Mouse (Mus musculus) heart, embryonic 16.5 days (tissue): Measurements from ENCODE around the gene Ryr3. TPM values are rescaled to one million over a fixed set of nuclear protein-coding genes. Genes with fewer than 3 reads are reported as not detected.
"Not testable (repeated sequence)": the region's sequence is repeated elsewhere in the genome, so short reads cannot be mapped to it uniquely, and the experiment has no call there.

ENCODE experiments used
- ATAC-seq: fragments of 200-750 bp; cut with Nextera tagmentation; replicated peaks from 2 replicates; pipeline ENCODE4 v1.8.0; 2017; ENCODE audit warnings: moderate number of reproducible peaks; ENCODE audit not compliant: insufficient read depth, low FRiP score; ENCODE audit errors: extremely low read depth
- H3K27ac ChIP-seq: fragments of 300-500 bp; sonication (generic); 2 replicates; pipeline ENCODE4 v1.5.1; 2014; ENCODE audit warnings: mild to moderate bottlenecking, low read length, control low read depth, moderate library complexity
- H3K27me3 ChIP-seq: fragments of 300-500 bp; sonication (generic); 2 replicates; pipeline ENCODE4 v1.6.1; 2014; ENCODE audit warnings: low read length, mixed read lengths; ENCODE audit not compliant: control insufficient read depth, insufficient read depth
- H3K36me3 ChIP-seq: fragments of 300-500 bp; sonication (generic); 2 replicates; pipeline ENCODE4 v1.6.1; 2014; ENCODE audit not compliant: control insufficient read depth, insufficient read depth
- H3K4me1 ChIP-seq: fragments of 300-500 bp; sonication (generic); 2 replicates; pipeline ENCODE4 v1.6.1; 2014; ENCODE audit warnings: low read length, mixed read lengths; ENCODE audit not compliant: control insufficient read depth, insufficient read depth
- H3K4me2 ChIP-seq: fragments of 300-500 bp; sonication (generic); 2 replicates; pipeline ENCODE4 v1.6.1; 2014; ENCODE audit warnings: low read depth, mild to moderate bottlenecking, control low read depth, low read length
- H3K4me3 ChIP-seq: fragments of 300-500 bp; sonication (generic); 2 replicates; pipeline ENCODE4 v1.5.1; 2014; ENCODE audit warnings: mild to moderate bottlenecking, control low read depth, low read length
- H3K9ac ChIP-seq: fragments of 300-500 bp; sonication (generic); 2 replicates; pipeline ENCODE4 v1.6.1; 2014; ENCODE audit warnings: low read length, control low read depth
- H3K9me3 ChIP-seq: fragments of 300-500 bp; sonication (generic); replicated peaks from 2 replicates; pipeline ENCODE4 v1.6.1; 2016; ENCODE audit warnings: low read length; ENCODE audit not compliant: control insufficient read depth
- WGBS: fragments of 180-500 bp; shearing (Covaris S2); extraction: QIAGEN DNeasy Blood & Tissue Kit; methylation state at CpG from one replicate; pipeline ENCODE4 v1.1.7; 2014; 5-methylcytosine and 5-hydroxymethylcytosine counted together
- polyA plus RNA-seq: library from polyadenylated mRNA; unstranded; fragments of >200 nt; fragmentation: Nextera tagmentation; extraction: Ambion mirVana; gene quantifications from 2 replicates; pipeline ENCODE4 v1.2.1, GENCODE M21; 2015

Ryr3 gene
- polyA plus RNA-seq, 1 experiment from 2014 or later: 2.7 TPM

GRCm38 (mm10) chr2:113119080-113119479 lies 97.8 kb downstream of the Ryr3 start:
- H3K4me3 ChIP-seq: no peak overlapping the region
- no peak overlapping the region for H3K27ac ChIP-seq
- 71% methylated on average over 1 of the region's 1 CpGs for WGBS
- no peak overlapping the region for H3K9ac ChIP-seq
- H3K36me3 ChIP-seq: no peaks in the 10 kb centered on the region
- no peaks in the 10 kb centered on the region for H3K27me3 ChIP-seq
- no peak for ATAC-seq
- H3K4me1 ChIP-seq: no peaks in the 10 kb centered on the region
- no peaks in the 10 kb centered on the region for H3K9me3 ChIP-seq
- H3K4me2 ChIP-seq: no peak overlapping the region

DNA sequence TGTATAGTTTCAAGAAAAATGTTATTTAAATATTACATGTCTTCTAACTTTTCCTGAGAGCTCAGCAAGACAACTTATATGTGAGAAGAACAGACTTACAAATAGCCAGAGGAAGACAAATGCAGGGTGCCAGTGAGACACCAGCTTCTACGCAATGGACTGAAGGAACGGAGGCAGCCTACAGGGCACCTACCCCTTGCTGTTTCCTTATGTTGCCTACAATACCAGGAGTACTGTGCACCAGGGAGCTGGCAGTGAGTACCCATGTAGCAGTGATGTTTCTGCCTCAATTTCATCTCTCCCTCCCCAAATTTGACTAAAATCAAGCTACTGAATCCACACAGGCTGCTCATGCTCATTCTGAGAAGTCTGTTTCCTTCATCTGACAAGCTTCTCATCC lies 100.1 kb downstream of the Ryr3 start:
- no peaks in the 10 kb centered on the region for H3K27me3 ChIP-seq
- ATAC-seq: no peak
- H3K9me3 ChIP-seq: no peaks in the 10 kb centered on the region
- H3K4me3 ChIP-seq: no peak overlapping the region
- no peaks in the 10 kb centered on the region for H3K4me1 ChIP-seq
- WGBS: 92% methylated on average over 2 of the region's 2 CpGs
- H3K9ac ChIP-seq: no peak overlapping the region
- H3K4me2 ChIP-seq: no peak overlapping the region
- H3K27ac ChIP-seq: no peak overlapping the region
- no peaks in the 10 kb centered on the region for H3K36me3 ChIP-seq

GRCm38 (mm10) chr2:113115897-113116283 lies 101.0 kb downstream of the Ryr3 start:
- H3K9me3 ChIP-seq: no peaks in the 10 kb centered on the region

GRCm38 (mm10) chr2:113115248-113115896 lies 101.5 kb downstream of the Ryr3 start:
- WGBS: 67% methylated on average over 4 of the region's 4 CpGs
- H3K36me3 ChIP-seq: no peaks in the 10 kb centered on the region
- H3K4me1 ChIP-seq: no peaks in the 10 kb centered on the region
- H3K4me2 ChIP-seq: no peak overlapping the region
- H3K27ac ChIP-seq: no peak overlapping the region
- H3K4me3 ChIP-seq: no peak overlapping the region
- H3K9ac ChIP-seq: no peak overlapping the region
- no peak for ATAC-seq
- no peaks in the 10 kb centered on the region for H3K9me3 ChIP-seq
- H3K27me3 ChIP-seq: no peaks in the 10 kb centered on the region

More at GRCm38 (mm10) chr2:113115897-113116283, 101.0 kb downstream of the Ryr3 start:
- no peaks in the 10 kb centered on the region for H3K36me3 ChIP-seq
- no peak overlapping the region for H3K4me2 ChIP-seq
- WGBS: 85% methylated on average over 4 of the region's 4 CpGs
- no peak for ATAC-seq
- no peak overlapping the region for H3K27ac ChIP-seq
- H3K4me3 ChIP-seq: no peak overlapping the region
- no peak overlapping the region for H3K9ac ChIP-seq
- no peaks in the 10 kb centered on the region for H3K27me3 ChIP-seq
- no peaks in the 10 kb centered on the region for H3K4me1 ChIP-seq

GRCm38 (mm10) chr2:113104609-113105008 lies 112.3 kb downstream of the Ryr3 start:
- 78% methylated on average over 6 of the region's 6 CpGs for WGBS

GRCm38 (mm10) chr2:113095184-113095583 lies 121.7 kb downstream of the Ryr3 start:
- H3K4me2 ChIP-seq: no peak overlapping the region
- no peak overlapping the region for H3K9ac ChIP-seq
- no peak overlapping the region for H3K4me3 ChIP-seq
- H3K36me3 ChIP-seq: no peaks in the 10 kb centered on the region
- H3K4me1 ChIP-seq: no peaks in the 10 kb centered on the region
- no peaks in the 10 kb centered on the region for H3K27me3 ChIP-seq
- no peak for ATAC-seq
- H3K27ac ChIP-seq: no peak overlapping the region
- no peaks in the 10 kb centered on the region for H3K9me3 ChIP-seq
- 59% methylated on average over 4 of the region's 4 CpGs for WGBS

More at GRCm38 (mm10) chr2:113104609-113105008, 112.3 kb downstream of the Ryr3 start:
- ATAC-seq: no peak
- no peak overlapping the region for H3K4me3 ChIP-seq
- H3K9me3 ChIP-seq: no peaks in the 10 kb centered on the region
- H3K4me1 ChIP-seq: no peaks in the 10 kb centered on the region
- H3K27me3 ChIP-seq: no peaks in the 10 kb centered on the region
- no peak overlapping the region for H3K4me2 ChIP-seq
- H3K27ac ChIP-seq: no peak overlapping the region
- H3K9ac ChIP-seq: no peak overlapping the region
- H3K36me3 ChIP-seq: no peaks in the 10 kb centered on the region

- H3K9me3 ChIP-seq: no peaks in the 10 kb centered on the region
- H3K36me3 ChIP-seq: no peaks in the 10 kb centered on the region
- 79% methylated on average over 6 of the region's 6 CpGs for whole genome bisulfite sequencing
- H3K4me2 ChIP-seq: no peak overlapping the region
- H3K9ac ChIP-seq: no peak overlapping the region
- ATAC-seq: no peak
- H3K27me3 ChIP-seq: no peaks in the 10 kb centered on the region
- no peak overlapping the region for H3K4me3 ChIP-seq
- H3K27ac ChIP-seq: no peak overlapping the region
- H3K4me1 ChIP-seq: no peaks in the 10 kb centered on the region
These were observed 122.8 kb downstream of the Ryr3 start for GRCm38 (mm10) chr2:113094088-113094487.

DNA sequence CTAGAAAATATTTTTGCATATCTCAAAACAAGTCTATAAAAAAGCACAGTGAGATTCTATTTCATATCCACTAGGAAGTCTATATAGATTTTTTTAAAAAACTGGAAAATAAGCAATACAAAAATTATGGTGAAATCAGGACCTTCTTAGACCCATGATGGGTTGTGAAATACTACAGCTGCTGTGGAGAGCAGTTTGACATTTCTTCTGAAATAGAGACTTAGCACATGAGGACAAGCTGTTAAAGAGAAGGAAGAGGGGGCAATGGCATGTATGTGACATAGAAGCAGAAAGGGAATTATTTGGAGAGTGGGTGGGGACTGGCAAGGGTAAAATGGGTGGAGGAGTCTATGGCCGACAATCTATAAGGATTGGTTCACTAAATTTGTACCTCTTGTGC lies 124.1 kb downstream of the Ryr3 start:
- Histone ChIP-seq H3K9ac (no peak overlapping the region), H3K4me1 (no peaks in the 10 kb centered on the region), H3K27me3 (no peaks in the 10 kb centered on the region), H3K27ac (no peak overlapping the region), H3K4me2 (no peak overlapping the region), H3K4me3 (no peak overlapping the region), H3K9me3 (no peaks in the 10 kb centered on the region), H3K36me3 (no peaks in the 10 kb centered on the region)
- ATAC-seq: no peak
- 64% methylated on average over 1 of the region's 1 CpGs for WGBS

DNA sequence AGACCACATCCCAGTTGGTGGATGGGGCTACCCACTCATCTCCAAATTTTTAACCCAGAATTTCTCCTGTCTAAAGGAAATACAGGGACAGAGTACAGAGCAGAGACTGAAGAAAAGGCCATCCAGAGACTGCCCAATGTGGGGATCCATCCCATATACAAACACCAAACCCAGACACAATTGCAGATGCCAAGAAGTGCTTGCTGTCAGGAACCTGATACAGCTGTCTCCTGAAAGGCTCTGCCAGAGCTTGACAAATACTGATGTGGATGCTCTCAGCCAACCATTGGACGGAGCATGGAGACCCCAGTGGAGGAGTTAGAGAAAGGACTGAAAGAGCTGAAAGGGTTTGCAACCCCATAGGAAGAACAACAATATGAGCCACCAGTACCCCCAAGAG lies 125.6 kb downstream of the Ryr3 start:
- not testable (repeated sequence) for H3K4me1 ChIP-seq, H3K4me3 ChIP-seq, H3K27me3 ChIP-seq, H3K4me2 ChIP-seq, ATAC-seq, H3K36me3 ChIP-seq, H3K9ac ChIP-seq, H3K9me3 ChIP-seq, H3K27ac ChIP-seq
- 79% methylated on average over 1 of the region's 1 CpGs for WGBS
